Mouse (Mus musculus) liver, embryonic 12.5 days (tissue): ENCODE measurements around the gene Elavl1. TPM values are rescaled to one million over a fixed set of nuclear protein-coding genes. Genes with fewer than 3 reads are reported as not detected.
"Not testable (repeated sequence)": the region's sequence is repeated elsewhere in the genome, so short reads cannot be mapped to it uniquely, and the experiment has no call there.

Source experiments
- ATAC-seq: fragments of 200-750 bp; cut with Nextera tagmentation; 2 replicates; pipeline ENCODE4 v1.8.0; 2017; ENCODE audit warnings: moderate number of reproducible peaks, mild to moderate bottlenecking, moderate library complexity
- H3K27ac ChIP-seq: fragments of 300-500 bp; sonication (generic); 2 replicates; pipeline ENCODE4 v1.5.1; 2016; ENCODE audit warnings: mild to moderate bottlenecking
- H3K27me3 ChIP-seq: fragments of 300-500 bp; sonication (generic); replicated peaks from 2 replicates; pipeline ENCODE4 v1.6.1; 2016; ENCODE audit warnings: mild to moderate bottlenecking, moderate library complexity
- H3K36me3 ChIP-seq: fragments of 300-500 bp; sonication (generic); 2 replicates; pipeline ENCODE4 v1.6.1; 2016; ENCODE audit warnings: mild to moderate bottlenecking, moderate library complexity
- H3K4me1 ChIP-seq: fragments of 300-500 bp; sonication (generic); 2 replicates; pipeline ENCODE4 v1.6.1; 2016
- H3K4me2 ChIP-seq: fragments of 300-500 bp; sonication (generic); 2 replicates; pipeline ENCODE4 v1.6.1; 2016; ENCODE audit warnings: mild to moderate bottlenecking, moderate library complexity
- H3K4me3 ChIP-seq: fragments of 300-500 bp; sonication (generic); 2 replicates; pipeline ENCODE4 v1.5.1; 2016; ENCODE audit warnings: mild to moderate bottlenecking, moderate library complexity
- H3K9ac ChIP-seq: fragments of 300-500 bp; sonication (generic); 2 replicates; pipeline ENCODE4 v1.6.1; 2016; ENCODE audit warnings: mild to moderate bottlenecking, moderate library complexity
- H3K9me3 ChIP-seq: fragments of 300-500 bp; sonication (generic); replicated peaks from 2 replicates; pipeline ENCODE4 v1.6.1; 2016; ENCODE audit warnings: mild to moderate bottlenecking, moderate library complexity
- WGBS: fragments of 180-500 bp; shearing (Covaris S2); methylation state at CpG from one replicate; pipeline ENCODE4 v1.1.7; 2016; ENCODE audit not compliant: insufficient replicate concordance; 5-methylcytosine and 5-hydroxymethylcytosine counted together
- polyA plus RNA-seq: library from polyadenylated mRNA; unstranded; fragments of >200 nt; fragmentation: Nextera tagmentation; extraction: Ambion mirVana; gene quantifications from 2 replicates; pipeline ENCODE4 v1.2.1, GENCODE M21; 2016

The Elavl1 gene
- 211 and 215 TPM in 2 replicates for polyA plus RNA-seq

- H3K27me3 ChIP-seq: no peaks in the 10 kb centered on the region
- H3K4me1 ChIP-seq: peaks cover 65% of the 10 kb centered on the region
- peak within 1 kb of the TSS; percentile 98 for H3K9ac ChIP-seq
- no peaks in the 10 kb centered on the region for H3K9me3 ChIP-seq
- peak within 1 kb of the TSS; percentile 95 for H3K4me3 ChIP-seq
- peaks cover 66% of the 10 kb centered on the region for H3K36me3 ChIP-seq
- ATAC-seq: peak; percentile 96
- peak within 1 kb of the TSS; percentile 80 for H3K4me2 ChIP-seq
- under 1% methylated on average over 68 of the region's 78 CpGs for WGBS
- peak within 1 kb of the TSS; percentile 87 for H3K27ac ChIP-seq
Observed at GRCm38 (mm10) chr8:4324983-4325750, at the start of gene Elavl1, which contains the start of gene Ccl25. Gene Elavl1, minus strand, starts transcription at chr8:4325413. Gene Ccl25, plus strand, starts transcription at chr8:4325210.

DNA sequence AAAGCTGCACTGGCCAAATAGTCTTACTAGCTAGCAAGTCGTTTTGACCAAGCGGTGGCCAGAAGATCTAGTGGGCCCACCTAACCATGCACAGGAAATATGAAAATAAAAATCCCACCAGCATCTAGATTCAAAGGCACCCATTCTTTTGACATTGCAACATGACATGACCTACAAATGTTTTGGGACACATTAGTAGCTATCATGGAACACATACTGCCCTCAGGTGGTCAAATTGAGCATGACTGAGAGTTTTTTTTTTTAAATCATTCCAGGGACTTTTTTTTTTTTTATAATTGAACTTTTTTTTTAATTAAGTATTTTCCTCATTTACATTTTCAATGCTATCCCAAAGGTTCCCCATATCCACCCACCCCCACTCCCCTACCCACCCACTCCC is 47.4 kb upstream of the Elavl1 start:
- WGBS: 52% methylated on average over 2 of the region's 2 CpGs
- H3K4me3 ChIP-seq: no peak overlapping the region

DNA sequence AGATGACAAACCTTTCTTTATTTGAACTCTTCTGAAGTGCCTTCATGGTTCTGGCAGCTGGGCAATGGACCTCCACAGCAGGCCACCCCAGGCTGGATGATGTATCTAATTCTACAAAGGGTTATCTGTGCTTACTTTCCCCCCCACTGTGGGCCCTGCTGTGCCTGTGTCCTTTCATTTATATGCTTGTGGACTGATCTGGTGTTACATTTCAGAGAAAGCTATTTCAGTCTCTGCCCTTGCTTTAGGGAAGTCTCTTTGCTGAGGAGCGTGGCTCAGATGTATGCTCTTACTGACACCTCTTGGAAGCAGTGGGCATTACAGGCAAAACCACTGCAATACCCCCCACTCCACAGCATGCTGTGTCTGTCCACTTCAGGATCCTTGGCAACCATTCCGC is 44.9 kb upstream of the Elavl1 start:
- Histone ChIP-seq H3K9me3 (no peaks in the 10 kb centered on the region), H3K4me2 (no peak overlapping the region), H3K4me1 (no peaks in the 10 kb centered on the region), H3K27ac (no peak overlapping the region), H3K27me3 (no peaks in the 10 kb centered on the region), H3K4me3 (no peak overlapping the region), H3K9ac (no peak overlapping the region), H3K36me3 (no peaks in the 10 kb centered on the region)
- ATAC-seq: peak; percentile 59; the same call in 1 of the 2 replicates
- 19% methylated on average over 2 of the region's 2 CpGs for WGBS

More for the DNA sequence above, 47.4 kb upstream of the Elavl1 start:
- Histone ChIP-seq H3K27ac (no peak overlapping the region), H3K4me2 (no peak overlapping the region), H3K36me3 (no peaks in the 10 kb centered on the region), H3K27me3 (no peaks in the 10 kb centered on the region), H3K9ac (no peak overlapping the region), H3K4me1 (no peaks in the 10 kb centered on the region), H3K9me3 (no peaks in the 10 kb centered on the region)
- no peak for ATAC-seq

DNA sequence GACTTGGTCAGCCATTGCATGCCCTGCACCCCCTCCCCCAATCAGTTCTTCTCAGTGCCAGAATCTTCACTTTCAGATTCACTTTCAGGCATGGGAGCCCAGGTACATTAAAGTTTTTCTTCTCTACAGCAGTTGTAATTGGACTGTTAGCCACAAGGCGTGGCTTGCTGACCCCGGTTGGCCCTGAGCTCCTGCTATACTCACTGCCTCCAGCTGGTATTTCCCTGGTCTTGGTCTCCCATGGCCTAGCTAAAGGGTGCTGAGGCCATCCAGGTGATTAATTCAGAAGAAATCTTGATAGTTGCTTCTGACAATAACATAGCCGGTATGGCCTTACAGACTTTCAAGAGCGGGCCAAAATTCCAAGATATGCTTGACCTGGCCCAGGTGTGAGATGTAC is 43.3 kb upstream of the Elavl1 start:
- H3K4me2 ChIP-seq: no peak overlapping the region
- H3K4me1 ChIP-seq: no peaks in the 10 kb centered on the region
- H3K36me3 ChIP-seq: no peaks in the 10 kb centered on the region
- H3K27me3 ChIP-seq: no peaks in the 10 kb centered on the region
- WGBS: 84% methylated on average over 4 of the region's 4 CpGs
- H3K4me3 ChIP-seq: no peak overlapping the region
- no peaks in the 10 kb centered on the region for H3K9me3 ChIP-seq
- H3K27ac ChIP-seq: no peak overlapping the region
- ATAC-seq: no peak
- H3K9ac ChIP-seq: no peak overlapping the region

DNA sequence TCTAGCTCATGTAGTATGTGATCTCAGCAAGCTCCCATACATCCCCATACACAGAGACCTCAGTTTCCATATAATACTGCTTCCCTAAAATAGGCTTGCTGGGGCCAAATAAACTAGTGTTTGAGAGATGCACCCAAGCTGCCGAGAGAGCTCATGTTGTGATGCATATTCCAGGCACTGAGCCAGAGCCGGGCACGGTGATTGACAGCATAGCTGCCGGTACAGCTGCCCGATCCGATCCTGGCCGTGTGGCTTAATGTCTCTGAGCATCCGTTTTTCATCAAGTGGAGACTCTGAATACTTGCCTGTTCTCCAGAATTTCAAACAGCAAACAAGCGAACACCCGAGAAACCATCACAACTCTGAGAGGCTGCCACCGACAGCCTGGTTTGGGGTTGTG is 42.6 kb upstream of the Elavl1 start:
- Histone ChIP-seq H3K27ac (no peak overlapping the region), H3K9ac (no peak overlapping the region), H3K4me1 (no peaks in the 10 kb centered on the region), H3K36me3 (no peaks in the 10 kb centered on the region), H3K4me3 (no peak overlapping the region), H3K4me2 (no peak overlapping the region), H3K9me3 (no peaks in the 10 kb centered on the region), H3K27me3 (no peaks in the 10 kb centered on the region)
- WGBS: 78% methylated on average over 11 of the region's 11 CpGs
- no peak for ATAC-seq

DNA sequence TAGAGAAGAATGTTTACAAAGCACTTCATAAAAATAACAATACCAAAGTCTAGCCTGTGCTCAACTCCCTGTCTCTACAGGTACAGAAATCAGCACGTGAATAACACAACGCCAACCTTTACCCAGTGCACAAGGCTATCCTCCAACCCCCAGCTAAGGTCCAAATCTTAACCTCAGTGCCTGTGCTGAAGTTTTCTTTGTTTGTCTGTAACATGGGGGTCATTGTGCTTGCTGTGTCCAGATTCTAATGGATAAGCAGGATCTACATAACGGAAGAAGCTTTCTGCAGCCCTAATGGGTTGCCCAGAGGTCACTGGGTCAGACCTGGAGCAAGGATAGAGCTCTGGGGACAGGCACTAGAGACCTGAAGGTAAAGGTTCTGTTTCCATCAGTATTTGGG is 41.0 kb upstream of the Elavl1 start:
- H3K4me2 ChIP-seq: no peak overlapping the region
- H3K9me3 ChIP-seq: no peaks in the 10 kb centered on the region
- no peak for ATAC-seq
- no peak overlapping the region for H3K9ac ChIP-seq
- 71% methylated on average over 3 of the region's 3 CpGs for WGBS
- no peak overlapping the region for H3K27ac ChIP-seq
- no peaks in the 10 kb centered on the region for H3K36me3 ChIP-seq
- H3K4me1 ChIP-seq: no peaks in the 10 kb centered on the region
- no peak overlapping the region for H3K4me3 ChIP-seq
- H3K27me3 ChIP-seq: no peaks in the 10 kb centered on the region

GRCm38 (mm10) chr8:4360922-4361321 is 35.7 kb upstream of the Elavl1 start:
- H3K36me3 ChIP-seq: no peaks in the 10 kb centered on the region
- no peak for ATAC-seq
- no peaks in the 10 kb centered on the region for H3K4me1 ChIP-seq
- H3K4me2 ChIP-seq: no peak overlapping the region
- no peaks in the 10 kb centered on the region for H3K9me3 ChIP-seq
- WGBS: 51% methylated on average over 2 of the region's 2 CpGs
- no peak overlapping the region for H3K27ac ChIP-seq
- H3K4me3 ChIP-seq: no peak overlapping the region
- no peak overlapping the region for H3K9ac ChIP-seq
- no peaks in the 10 kb centered on the region for H3K27me3 ChIP-seq

DNA sequence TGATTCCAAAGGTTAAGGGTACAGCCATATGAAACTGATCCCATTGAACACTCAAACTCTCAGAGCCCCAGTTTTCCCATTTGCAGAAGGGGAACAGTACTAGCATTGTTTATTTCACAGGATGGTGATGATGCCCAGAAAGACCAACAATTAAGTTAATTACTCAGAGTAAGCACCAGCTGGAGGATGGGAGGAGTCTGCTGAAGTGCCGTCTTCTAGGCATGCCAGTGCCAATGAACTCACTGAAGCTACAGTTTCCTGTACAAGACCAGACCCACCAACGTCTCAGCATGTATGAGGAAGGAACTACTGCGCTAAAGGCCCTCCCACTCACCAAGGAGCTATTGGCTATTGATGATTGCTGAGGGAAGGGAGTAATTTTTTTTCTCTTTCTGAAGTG is 34.1 kb upstream of the Elavl1 start:
- Histone ChIP-seq H3K9ac (no peak overlapping the region), H3K4me2 (no peak overlapping the region), H3K27ac (no peak overlapping the region), H3K36me3 (no peaks in the 10 kb centered on the region), H3K9me3 (no peaks in the 10 kb centered on the region), H3K27me3 (no peaks in the 10 kb centered on the region), H3K4me1 (no peaks in the 10 kb centered on the region), H3K4me3 (no peak overlapping the region)
- 47% methylated on average over 3 of the region's 3 CpGs for WGBS
- ATAC-seq: no peak

DNA sequence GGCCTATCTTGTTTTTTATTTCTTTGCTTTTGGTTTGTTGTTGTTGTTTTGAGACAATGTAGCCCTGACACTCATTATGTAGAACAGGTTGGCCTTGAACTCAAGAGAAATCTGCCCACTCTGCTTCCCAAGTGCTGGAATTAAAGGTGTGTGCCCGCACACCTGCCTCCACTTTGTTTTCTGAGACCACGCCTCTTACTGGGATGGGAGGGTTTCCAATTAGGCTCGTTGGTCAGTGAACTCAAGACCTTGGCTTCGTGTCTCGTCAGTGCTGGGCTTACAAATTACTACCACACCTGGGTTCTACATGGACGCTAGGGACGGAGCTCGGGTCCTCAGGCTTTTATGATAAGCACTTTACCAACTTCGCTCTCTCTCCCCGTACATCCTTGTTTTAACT is 30.2 kb upstream of the Elavl1 start:
- Histone ChIP-seq H3K9ac (no peak overlapping the region), H3K4me3 (no peak overlapping the region), H3K9me3 (no peaks in the 10 kb centered on the region), H3K36me3 (no peaks in the 10 kb centered on the region), H3K4me1 (no peaks in the 10 kb centered on the region), H3K27me3 (no peaks in the 10 kb centered on the region), H3K4me2 (no peak overlapping the region), H3K27ac (no peak overlapping the region)
- 79% methylated on average over 10 of the region's 10 CpGs for WGBS
- no peak for ATAC-seq

DNA sequence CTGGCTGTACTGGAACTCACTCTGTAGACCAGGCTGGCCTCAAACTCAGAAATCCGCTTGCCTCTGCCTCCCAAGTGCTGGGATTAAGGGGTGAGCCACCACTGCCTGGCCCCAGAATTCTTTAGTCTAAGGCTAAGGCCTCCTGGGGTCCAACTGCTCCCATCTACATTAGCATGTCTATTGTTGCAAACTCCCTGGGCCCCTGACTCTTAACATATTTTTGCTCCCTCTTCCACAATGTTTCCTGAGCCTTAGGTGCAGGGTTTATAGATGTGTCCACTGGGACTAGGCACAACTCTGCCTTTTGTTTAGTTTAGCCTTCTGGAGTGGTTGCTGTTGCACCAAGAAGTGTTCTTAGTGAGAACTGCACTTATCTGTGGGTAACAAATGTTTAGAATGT is 29.3 kb upstream of the Elavl1 start:
- no peaks in the 10 kb centered on the region for H3K36me3 ChIP-seq
- H3K9ac ChIP-seq: no peak overlapping the region
- H3K4me3 ChIP-seq: no peak overlapping the region
- no peaks in the 10 kb centered on the region for H3K4me1 ChIP-seq
- no peak for ATAC-seq
- no peak overlapping the region for H3K4me2 ChIP-seq
- H3K9me3 ChIP-seq: no peaks in the 10 kb centered on the region
- 63% methylated on average over 1 of the region's 1 CpGs for WGBS
- no peaks in the 10 kb centered on the region for H3K27me3 ChIP-seq
- no peak overlapping the region for H3K27ac ChIP-seq

DNA sequence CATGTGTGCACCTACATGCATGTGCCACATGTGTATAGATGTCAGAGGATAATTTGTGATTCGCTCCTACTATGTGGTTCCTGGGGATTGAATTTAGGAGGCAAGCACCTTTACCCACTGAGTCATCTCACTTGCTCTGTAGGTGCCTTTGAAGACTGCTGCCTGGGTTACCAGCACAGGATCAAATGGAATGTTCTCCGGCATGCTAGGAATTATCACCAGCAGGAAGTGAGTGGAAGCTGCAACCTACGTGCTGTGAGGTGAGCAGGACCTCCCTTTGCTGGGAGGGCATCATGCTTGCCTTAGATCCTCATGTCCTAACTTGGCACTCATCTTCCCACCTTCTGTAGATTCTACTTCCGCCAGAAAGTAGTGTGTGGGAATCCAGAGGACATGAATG is 28.5 kb upstream of the Elavl1 start:
- Histone ChIP-seq H3K4me2 (no peak overlapping the region), H3K9ac (no peak overlapping the region), H3K9me3 (no peaks in the 10 kb centered on the region), H3K27me3 (no peaks in the 10 kb centered on the region), H3K4me3 (no peak overlapping the region), H3K4me1 (no peaks in the 10 kb centered on the region), H3K27ac (no peak overlapping the region), H3K36me3 (no peaks in the 10 kb centered on the region)
- ATAC-seq: no peak
- 66% methylated on average over 4 of the region's 4 CpGs for WGBS

DNA sequence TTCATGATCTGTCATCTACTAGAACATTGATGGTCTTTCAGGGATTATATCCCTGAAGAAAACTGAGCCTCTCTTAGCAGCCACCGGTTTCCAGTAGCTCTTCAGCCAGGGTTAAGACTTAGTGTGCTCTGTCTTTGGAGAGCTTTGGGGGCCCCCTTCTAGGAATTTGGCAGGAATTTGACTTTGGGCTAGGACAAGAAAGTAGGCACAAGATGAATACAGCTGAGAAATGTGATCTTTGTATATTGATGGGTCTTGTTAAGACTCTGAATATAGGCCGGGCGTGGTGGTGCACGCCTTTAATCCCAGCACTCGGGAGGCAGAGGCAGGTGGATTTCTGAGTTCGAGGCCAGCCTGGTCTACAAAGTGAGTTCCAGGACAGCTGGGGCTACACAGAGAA is 27.3 kb upstream of the Elavl1 start:
- H3K27me3 ChIP-seq, ATAC-seq, H3K4me1 ChIP-seq, H3K4me2 ChIP-seq, H3K27ac ChIP-seq, H3K4me3 ChIP-seq, H3K9me3 ChIP-seq, H3K36me3 ChIP-seq, H3K9ac ChIP-seq: not testable (repeated sequence)
- WGBS: 80% methylated on average over 6 of the region's 6 CpGs

GRCm38 (mm10) chr8:4350618-4351017 is 25.4 kb upstream of the Elavl1 start:
- no peaks in the 10 kb centered on the region for H3K36me3 ChIP-seq
- H3K4me3 ChIP-seq: no peak overlapping the region
- H3K4me1 ChIP-seq: no peaks in the 10 kb centered on the region
- no peak overlapping the region for H3K27ac ChIP-seq
- no peaks in the 10 kb centered on the region for H3K27me3 ChIP-seq
- WGBS: 64% methylated on average over 3 of the region's 3 CpGs
- H3K4me2 ChIP-seq: no peak overlapping the region
- no peak overlapping the region for H3K9ac ChIP-seq
- H3K9me3 ChIP-seq: no peaks in the 10 kb centered on the region
- no peak for ATAC-seq
